ENCODE assay signal across 9 mouse cellular contexts in genomic region chr7:82263141-82263540, GRCm38 (mm10).
DNase-seq lines count a peak whose midpoint lies in the region; ATAC-seq and TF ChIP-seq lines count a peak whose summit lies in the region.
"Had no signal": no experiment of that assay in that cellular context is flagged by ENCODE, and none has a peak within 500 bp of the region (broad histone marks: within the 10 kb centered on the region; RNA-seq: fewer than 3 reads in every experiment).

No protein-coding gene starts in this region.

- H3K27me3 ChIP-seq in intestine, postnatal 0 days (replicated peaks; ENCODE audit: control insufficient read depth, insufficient read depth, low read length) = no peaks in the 10 kb centered on the region
- H3K27me3 ChIP-seq in intestine, embryonic 16.5 days (replicated peaks; ENCODE audit: control insufficient read depth, insufficient read depth, low read length) = no peaks in the 10 kb centered on the region
- H3K27me3 ChIP-seq in cerebellum, adult 2 months (ENCODE audit: control insufficient read depth, insufficient read depth, low read length) = no peaks in the 10 kb centered on the region
- H3K27me3 ChIP-seq: embryonic facial prominence, embryonic 15.5 days had no signal

- no peak overlapping the region for H3K27ac ChIP-seq in intestine, postnatal 0 days (ENCODE audit: low read depth, low read length)
- H3K27ac ChIP-seq in intestine, embryonic 16.5 days (ENCODE audit: low read length) = no peak overlapping the region
- no peak overlapping the region for H3K27ac ChIP-seq in cerebellum, adult 2 months (ENCODE audit: insufficient read depth, low read length)
- no peak overlapping the region for H3K27ac ChIP-seq in left cerebral cortex, adult 2 months
- H3K27ac ChIP-seq: embryonic facial prominence, embryonic 15.5 days had no signal

- H3K9ac ChIP-seq in intestine, postnatal 0 days (ENCODE audit: low read depth, low read length) = no peak overlapping the region
- H3K9ac ChIP-seq in intestine, embryonic 16.5 days (ENCODE audit: low read depth, low read length) = no peak overlapping the region
- H3K9ac ChIP-seq: embryonic facial prominence, embryonic 15.5 days had no signal

- ATAC-seq in intestine, postnatal 0 days = no peak
- ATAC-seq in intestine, embryonic 16.5 days = no peak

- TF ChIP-seq CTCF in intestine, postnatal 0 days (IDR thresholded peaks at IDR 0.05; ENCODE audit: low read depth) = peak; percentile 89
- peak; percentile 86 for TF ChIP-seq CTCF in cerebellum, adult 2 months (IDR thresholded peaks at IDR 0.05; ENCODE audit: borderline replicate concordance, insufficient read depth, low read depth, low read length)
- peak; percentile 97 for TF ChIP-seq CTCF in left cerebral cortex, adult 2 months (IDR thresholded peaks at IDR 0.05)

- 22% methylated on average over 8 of the region's 8 CpGs for WGBS in intestine, postnatal 0 days
- 20% methylated on average over 8 of the region's 8 CpGs for WGBS in intestine, embryonic 16.5 days
- 27% methylated on average over 8 of the region's 8 CpGs for WGBS in cerebellum, adult 2 months

- no peak overlapping the region for H3K4me3 ChIP-seq in intestine, postnatal 0 days (ENCODE audit: low read depth, low read length)
- no peak overlapping the region for H3K4me3 ChIP-seq in intestine, embryonic 16.5 days (ENCODE audit: low read length)
- H3K4me3 ChIP-seq in cerebellum, adult 2 months (replicated peaks; ENCODE audit: insufficient read depth, low read depth, low read length) = no peak overlapping the region
- no peak overlapping the region for H3K4me3 ChIP-seq in left cerebral cortex, adult 2 months
- H3K4me3 ChIP-seq: embryonic facial prominence, embryonic 15.5 days had no signal

- intact Hi-C loops in gastrocnemius, postnatal 14 days (cut with DNase I; ENCODE audit: low total_unique reads) = no loop called here
- intact Hi-C loops in left cerebral cortex, adult 2 months (cut with DNase I) = loop anchor here (2.0 kb wide), 3 partner anchors 88 to 304 kb away; no protein-coding TSS in a partner anchor

- no peaks in the 10 kb centered on the region for H3K36me3 ChIP-seq in intestine, postnatal 0 days (ENCODE audit: control insufficient read depth, insufficient read depth)
- no peaks in the 10 kb centered on the region for H3K36me3 ChIP-seq in intestine, embryonic 16.5 days (ENCODE audit: control insufficient read depth, insufficient read depth, low read length)
- H3K36me3 ChIP-seq: embryonic facial prominence, embryonic 15.5 days had no signal

- no peaks in the 10 kb centered on the region for H3K9me3 ChIP-seq in intestine, postnatal 0 days (ENCODE audit: control insufficient read depth)
- H3K9me3 ChIP-seq in intestine, embryonic 16.5 days (ENCODE audit: control insufficient read depth, low read length) = no peaks in the 10 kb centered on the region
- H3K9me3 ChIP-seq: embryonic facial prominence, embryonic 15.5 days had no signal

- DNase-seq in ES-CJ7 (ENCODE audit: low read depth, low spot score) = peak; percentile 67
- DNase-seq in cerebellum, adult 2 months = peak; percentile 39 to 60
- DNase-seq in gastrocnemius, postnatal 14 days = peak; percentile 62
- DNase-seq in left cerebral cortex, adult 2 months (ENCODE audit: extremely low spot score in 1 of 2, low spot score in 2 of 2) = peak; percentile 65 to 69
- DNase-seq in naive thymus-derived CD4-positive, alpha-beta T cell, adult 2 months (ENCODE audit: low read depth) = peak; percentile 73
- peak; percentile 46 to 52 for DNase-seq in urinary bladder, postnatal 36 days (ENCODE audit: low spot score in 2 of 2)

- H3K4me1 ChIP-seq in intestine, postnatal 0 days (replicated peaks; ENCODE audit: control insufficient read depth, insufficient read depth, low read length) = no peaks in the 10 kb centered on the region
- no peaks in the 10 kb centered on the region for H3K4me1 ChIP-seq in intestine, embryonic 16.5 days (ENCODE audit: control insufficient read depth, insufficient read depth, low read length)
- H3K4me1 ChIP-seq in cerebellum, adult 2 months (ENCODE audit: control insufficient read depth, insufficient read depth, low read length) = no peaks in the 10 kb centered on the region
- H3K4me1 ChIP-seq: embryonic facial prominence, embryonic 15.5 days had no signal

- H3K4me2 ChIP-seq in intestine, postnatal 0 days (replicated peaks; ENCODE audit: low read depth) = no peak overlapping the region
- H3K4me2 ChIP-seq in intestine, embryonic 16.5 days (ENCODE audit: low read depth, low read length) = no peak overlapping the region
- H3K4me2 ChIP-seq: embryonic facial prominence, embryonic 15.5 days had no signal

- TF ChIP-seq POLR2A in cerebellum, adult 2 months (IDR thresholded peaks at IDR 0.05; ENCODE audit: borderline replicate concordance, insufficient read depth, low read length) = no peak
